Mouse (Mus musculus) thymus, postnatal 4 days (tissue): ENCODE measurements around the gene Slc29a2.
"Not testable (repeated sequence)": the region's sequence is repeated elsewhere in the genome, so short reads cannot be mapped to it uniquely, and the experiment has no call there.

Source experiments
- DNase-seq: peaks from one replicate; pipeline ENCODE4 v3.0.0; 2021

Slc29a2 gene

DNA sequence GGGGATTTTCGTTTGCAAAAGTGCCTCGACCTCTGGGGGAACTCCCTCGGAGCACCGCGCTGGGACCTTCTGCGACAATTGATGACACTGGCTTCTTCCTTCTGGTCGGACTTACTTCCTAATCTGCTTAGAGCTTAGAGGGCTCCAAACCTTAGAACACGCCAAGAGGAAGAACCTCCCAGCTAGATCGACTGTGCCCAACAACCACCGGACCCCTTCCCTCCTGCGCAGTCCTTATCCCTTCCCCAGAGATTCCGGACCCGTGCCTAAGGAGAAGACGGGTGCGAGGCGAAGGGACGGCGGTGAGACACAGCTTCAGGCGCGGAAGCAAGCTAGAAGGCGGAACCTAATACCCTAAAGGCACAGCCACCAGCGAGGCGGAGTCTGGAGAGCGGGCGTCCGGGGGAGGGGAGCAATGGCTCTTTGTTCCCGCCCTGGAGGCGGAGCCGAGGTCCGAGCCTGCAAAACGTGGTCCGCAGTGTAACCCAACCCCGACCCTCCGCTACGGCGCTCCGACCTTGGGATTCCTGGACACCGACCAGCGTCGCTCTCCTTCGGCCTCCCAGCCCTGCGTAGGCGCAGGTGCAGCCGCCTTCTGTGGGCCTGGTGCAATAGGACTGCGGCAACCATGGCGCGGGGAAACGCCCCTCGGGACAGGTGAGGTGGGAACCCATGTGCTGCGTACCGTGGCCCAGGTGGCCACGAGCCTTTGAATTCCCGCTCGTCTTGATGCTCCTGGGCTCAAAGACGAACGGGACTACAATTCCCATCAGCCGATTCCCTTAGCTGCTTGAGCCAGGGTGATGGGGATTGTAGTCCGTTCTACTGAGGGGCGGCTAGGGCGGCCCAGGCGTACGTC is at the start of gene Slc29a2:
Slc29a2 (plus strand) TSS at position 240 of the 859 bp plus-strand sequence.
- peak; percentile 88 for DNase-seq

DNA sequence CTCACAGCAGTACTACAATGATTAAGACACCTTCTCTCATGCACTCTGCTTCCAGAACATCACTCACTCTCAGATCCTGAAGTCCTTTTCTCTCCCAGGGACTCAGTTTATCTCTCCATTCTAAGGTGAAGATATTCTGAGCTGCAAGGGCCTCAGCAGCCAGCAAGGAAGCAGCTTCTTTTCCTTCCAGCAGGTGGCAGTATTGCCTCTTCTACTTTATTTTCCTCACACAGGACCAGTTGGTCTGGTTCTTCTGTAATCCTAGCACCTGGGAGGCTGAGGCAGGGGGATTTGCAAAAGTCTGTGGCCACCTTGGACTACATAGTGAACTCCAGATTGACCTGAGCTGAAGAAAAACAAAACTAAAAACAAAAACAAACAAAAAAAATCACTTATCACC is 41.9 kb upstream of the Slc29a2 start:
- peak; percentile 36 for DNase-seq

DNA sequence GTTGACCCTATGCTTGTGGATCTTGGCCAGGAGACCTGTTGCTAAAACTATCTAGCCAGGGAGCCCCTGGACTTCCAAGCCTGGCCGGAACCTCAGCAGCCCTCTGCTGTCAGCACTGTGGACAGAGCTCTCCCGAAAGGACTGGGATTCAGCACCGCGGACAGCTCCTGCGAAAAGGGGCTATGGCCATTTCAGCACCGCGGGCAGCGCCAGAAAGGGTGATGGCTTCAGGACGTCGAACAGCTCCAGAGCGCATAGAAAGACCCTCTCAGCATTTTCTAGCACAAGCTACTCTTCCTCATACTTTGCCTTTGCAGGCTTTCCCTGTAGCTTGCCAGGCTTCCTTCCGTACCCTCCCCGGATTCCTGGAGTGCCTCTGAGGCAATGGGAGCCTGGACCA is 34.6 kb upstream of the Slc29a2 start:
- peak; percentile 99 for DNase-seq

DNA sequence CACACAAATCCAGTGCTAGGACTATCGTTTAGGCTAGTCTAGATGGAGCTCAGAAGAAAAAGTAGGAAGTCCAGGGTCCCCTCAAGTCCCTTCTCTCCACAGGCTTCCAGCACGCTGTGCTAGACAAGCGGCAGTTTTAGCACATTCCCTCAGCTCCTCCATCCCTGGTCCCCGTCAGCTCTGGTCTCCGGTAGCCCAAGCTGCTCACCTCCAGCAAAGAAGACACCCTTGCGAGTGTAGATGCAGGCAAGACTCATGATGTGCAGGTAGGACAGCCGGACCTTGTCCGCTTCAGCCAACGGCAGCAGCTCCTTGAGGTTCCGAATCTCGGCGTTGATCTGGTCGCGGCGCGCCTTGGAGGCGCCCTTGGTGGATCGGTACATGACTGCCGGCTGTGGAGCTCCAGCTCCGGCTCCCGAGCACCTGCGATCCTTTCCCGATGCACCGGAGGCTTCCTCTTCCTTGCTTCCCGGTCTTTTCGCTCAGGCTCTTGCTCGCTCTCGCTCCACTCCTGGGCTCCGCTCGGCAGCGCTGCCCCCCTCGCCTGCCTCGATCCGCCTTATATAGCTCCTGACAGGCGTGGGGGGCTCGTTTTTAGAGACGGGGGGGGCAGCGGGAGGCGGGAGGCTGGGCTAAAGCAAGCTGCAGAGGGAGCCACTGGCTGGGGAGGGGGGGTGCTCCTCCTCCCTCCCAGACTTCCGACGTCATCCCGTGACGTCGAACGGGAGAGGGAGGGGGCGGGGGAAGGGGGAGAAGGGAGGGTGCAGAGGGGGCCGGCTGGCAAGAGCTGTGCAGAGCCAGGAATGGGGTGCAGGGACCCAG is 34.0 kb upstream of the Slc29a2 start:
- no peak for DNase-seq

DNA sequence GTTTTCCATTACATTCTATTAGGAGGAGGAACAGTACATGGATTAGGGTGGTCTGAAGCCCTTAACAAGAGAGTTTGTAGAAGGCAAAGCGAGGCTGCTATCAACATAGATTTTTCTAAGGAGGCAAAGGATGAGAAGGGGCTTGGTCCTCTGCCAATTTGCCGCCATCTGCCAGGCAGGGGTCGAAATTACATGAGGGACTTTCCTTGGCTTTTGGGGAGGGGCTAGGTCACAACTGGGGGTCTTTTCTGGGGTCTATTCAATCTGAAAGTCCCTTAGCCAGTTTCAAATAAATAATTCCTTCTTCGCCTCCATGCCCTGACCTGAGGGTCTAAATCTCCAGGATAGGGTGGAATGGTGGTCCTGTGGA is 33.4 kb upstream of the Slc29a2 start, which contains the start of gene Npas4:
Npas4 (minus strand) TSS at position 61 of the 370 bp plus-strand sequence.
- DNase-seq = no peak

DNA sequence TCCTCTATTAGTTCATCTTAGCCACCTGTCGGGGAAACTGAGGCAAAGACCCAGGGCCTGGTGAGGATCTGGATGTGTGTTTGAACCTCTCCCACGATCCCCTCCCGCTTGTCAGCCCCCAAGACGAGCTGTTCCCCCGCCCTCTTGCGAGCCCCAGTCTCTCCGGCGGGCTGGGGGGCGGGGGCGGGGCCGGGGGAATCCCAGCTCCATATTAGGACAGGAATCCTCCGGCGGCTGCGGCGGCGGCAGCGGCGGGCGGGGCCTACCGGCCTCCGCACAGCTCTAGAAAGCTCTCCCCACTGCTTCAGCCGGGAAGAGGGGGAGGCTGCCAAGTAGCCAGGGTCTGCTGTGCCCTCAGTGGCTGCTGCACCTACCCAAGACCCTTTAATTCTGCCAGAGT is 32.9 kb upstream of the Slc29a2 start:
- no peak for DNase-seq

DNA sequence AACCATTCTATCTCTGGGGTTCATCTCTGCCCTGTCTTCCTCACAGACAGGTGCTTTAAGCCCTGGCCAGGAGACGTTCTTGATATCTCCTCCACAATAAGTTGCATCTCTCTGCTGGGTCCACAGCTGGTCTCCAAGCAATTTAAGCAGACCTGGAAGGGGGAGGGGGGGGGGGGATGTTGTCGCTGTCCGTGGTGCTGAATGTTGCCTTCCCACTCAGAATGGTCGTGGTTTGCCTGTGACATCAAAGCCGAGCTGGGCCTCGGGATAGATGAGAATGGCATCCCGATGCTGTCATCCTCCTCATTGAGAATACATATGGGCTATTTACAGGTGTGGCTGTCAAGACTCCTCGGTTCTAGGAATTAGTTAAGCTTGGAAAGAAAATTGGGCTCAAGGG is 31.3 kb upstream of the Slc29a2 start:
- peak; percentile 49 for DNase-seq

DNA sequence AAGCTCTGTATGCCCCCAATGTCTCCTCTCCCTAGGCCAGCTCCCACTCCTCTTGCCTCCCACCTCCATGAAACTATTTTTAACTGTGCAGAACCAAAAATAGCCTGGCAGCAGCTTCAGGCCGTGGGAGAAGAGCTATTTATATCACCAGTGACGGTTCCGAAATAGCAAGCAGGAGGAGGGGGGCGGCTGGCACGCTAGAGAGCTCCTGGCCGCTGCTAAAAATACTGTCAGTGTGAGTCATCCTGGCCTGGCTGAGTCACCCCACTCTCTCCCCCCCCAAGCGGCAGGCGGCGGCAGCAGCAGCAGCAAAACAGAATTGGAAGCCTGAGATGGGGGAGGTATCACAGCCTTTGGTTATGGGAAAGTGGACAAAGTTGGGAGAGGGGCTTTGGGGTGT is 30.8 kb upstream of the Slc29a2 start:
- DNase-seq = peak; percentile 38

DNA sequence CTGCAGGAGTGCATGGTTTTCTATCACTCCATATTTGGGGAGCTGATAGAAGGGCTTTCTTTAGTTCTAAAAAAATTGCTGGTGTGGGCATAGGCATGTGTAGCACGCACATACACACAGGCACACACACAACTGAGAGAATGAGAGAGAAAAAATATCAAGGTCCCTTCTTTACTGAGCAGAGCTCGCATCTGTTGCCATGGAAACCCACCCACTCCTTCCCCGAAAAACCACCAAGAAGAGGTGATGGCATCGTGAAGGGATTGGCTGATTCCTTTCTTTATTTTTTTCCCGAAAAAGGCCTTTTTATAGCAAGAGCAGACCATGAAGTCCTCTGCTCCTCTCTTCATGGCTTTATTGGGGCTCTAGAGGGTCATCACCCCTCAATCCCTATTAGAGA is 29.6 kb upstream of the Slc29a2 start:
- DNase-seq = peak; percentile 25

DNA sequence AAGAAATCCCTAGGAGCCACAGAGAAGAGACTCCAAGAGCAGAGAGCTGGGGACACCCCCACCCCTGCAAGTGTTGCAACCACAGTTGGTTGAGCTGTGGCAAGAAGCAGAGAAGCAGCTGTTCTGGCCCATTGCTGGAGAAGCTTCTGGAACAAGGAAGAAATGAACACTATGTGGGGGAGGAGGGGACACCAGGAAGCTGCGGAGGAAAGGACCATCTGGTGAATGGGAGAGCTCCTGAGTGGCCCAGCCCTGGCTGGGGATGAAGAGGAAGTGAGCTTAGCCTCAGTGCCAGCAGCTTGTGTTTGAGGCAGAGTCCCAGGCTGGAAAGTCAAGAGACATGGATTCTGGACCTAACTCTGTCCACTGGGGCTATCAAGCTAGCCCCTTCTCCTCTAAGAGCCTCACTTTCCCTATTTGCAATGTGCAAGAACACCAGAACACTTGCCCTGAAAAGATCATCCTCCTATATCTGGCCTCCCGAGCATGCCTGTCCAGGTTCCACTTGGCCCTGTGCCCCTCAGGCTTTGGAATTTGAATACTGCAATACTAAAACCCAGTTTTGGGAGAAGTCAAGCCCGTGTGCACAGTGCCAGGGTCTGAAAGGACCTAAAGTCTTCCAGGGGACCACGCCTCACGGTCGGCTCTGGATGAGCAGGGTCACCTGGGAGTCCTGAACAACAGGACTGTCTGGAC is 24.1 kb upstream of the Slc29a2 start:
- DNase-seq = no peak

DNA sequence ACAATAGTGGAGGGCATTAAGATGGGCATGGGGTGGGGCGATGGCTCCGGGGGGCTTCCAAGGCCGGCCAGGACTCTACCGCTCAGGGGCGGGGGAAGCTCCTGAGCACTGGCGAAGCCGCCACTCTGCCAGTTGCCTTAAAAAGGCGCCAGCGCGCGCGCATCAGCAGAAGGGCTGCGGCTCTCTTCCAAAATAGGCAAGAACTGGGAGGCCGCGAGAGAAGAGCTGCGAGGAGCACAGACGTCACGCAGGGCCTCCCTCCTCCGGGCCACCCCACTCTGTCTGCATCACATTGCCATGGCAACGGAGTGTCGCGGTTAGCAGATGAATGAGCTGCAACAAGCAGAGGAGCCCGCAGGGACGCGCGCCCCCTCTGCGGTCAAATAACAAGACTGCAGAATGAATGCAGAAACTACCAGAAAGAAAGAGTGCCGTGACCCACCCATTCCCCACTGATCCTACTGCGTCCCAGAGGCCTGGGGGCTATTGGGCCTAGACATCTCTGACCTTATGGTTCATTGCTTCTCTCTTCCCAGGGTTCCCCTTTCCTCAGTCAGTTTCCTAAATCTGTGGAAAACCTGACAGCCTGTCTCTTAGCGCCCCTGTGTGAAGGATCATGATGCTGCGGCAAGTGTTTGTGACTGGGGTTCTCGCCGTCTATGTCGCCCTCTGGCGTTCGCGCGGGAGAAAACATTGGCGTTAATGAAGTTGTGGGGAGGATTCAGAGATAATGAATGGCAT is 21.8 kb upstream of the Slc29a2 start:
- DNase-seq = peak; percentile 88

DNA sequence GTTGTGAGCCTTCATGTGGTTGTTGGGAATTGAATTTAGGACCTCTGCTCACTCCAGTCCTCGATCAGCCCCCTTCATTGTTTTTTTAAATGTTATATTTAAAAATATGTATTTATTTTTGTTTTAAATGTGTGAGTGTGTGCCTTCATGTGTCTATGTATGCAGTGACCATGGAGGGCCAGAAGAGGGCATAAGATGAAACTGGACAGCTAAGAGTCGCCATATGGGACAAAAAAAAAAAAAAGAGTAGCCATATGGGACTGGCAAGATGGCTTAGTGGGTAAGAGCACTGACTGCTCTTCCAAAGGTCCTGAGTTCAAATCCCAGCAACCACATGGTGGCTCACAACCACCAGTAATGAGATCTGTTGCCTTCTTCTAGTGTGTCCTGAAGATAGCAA is 20.0 kb upstream of the Slc29a2 start:
- DNase-seq = not testable (repeated sequence)

DNA sequence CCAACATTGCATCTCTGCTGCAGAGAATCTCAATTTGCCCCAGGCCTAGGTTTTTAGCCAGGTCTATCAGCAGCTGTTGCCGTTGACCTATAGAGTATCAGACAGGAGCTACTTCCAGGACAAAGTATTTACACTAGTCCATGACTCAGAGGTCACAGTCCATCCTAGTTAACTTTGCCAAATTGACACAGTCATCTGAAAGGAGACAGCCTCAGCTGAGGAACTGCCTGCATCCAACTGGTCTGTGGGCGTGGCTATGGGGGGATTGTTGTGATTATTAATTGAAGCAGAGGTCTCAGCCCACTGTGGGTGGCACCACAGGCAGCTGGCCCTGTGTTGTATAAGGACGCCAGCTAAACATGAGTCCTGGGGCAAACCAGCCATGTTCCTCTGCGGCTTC is 18.7 kb upstream of the Slc29a2 start:
- DNase-seq = no peak

DNA sequence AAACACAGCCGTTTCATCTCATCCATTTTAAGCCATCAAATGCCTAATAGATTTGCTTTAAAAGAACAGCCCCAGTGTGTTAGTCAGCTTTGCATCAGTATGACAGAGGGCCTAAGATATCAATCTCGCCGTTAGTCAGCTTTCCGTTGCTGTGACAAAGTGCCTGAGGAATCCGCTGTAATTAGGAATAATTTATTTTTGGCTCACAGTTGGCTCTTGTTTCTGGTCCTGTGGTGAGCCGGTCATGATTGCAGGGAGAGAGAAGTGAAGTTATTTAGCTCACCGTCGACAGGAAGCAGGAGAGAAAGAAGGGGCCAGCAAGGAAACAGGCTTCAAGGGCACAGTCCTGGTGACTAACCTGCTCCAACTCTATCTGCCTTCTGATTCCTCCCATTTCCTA is 10.5 kb upstream of the Slc29a2 start:
- no peak for DNase-seq

DNA sequence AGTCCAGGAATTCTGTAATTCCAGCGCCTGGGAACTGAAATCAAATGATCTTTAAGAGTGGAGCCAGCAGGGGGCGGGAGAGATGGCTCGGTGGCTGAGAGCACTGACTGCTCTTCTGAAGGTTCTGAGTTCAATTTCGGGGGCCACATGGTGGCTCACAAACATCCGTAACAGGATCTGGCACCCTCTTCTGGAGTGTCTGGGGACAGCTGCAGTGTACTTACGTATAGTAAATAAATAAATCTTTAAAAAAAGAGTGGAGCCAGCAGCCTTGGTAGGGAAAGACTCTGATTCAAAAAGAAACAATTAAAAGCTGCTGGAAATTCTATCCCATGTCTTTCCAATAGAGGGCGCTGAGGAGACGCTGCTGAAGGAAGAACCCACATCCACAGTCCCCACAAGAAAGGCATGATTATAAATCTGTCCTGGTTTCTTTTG is 8.7 kb upstream of the Slc29a2 start:
- peak; percentile 44 for DNase-seq

DNA sequence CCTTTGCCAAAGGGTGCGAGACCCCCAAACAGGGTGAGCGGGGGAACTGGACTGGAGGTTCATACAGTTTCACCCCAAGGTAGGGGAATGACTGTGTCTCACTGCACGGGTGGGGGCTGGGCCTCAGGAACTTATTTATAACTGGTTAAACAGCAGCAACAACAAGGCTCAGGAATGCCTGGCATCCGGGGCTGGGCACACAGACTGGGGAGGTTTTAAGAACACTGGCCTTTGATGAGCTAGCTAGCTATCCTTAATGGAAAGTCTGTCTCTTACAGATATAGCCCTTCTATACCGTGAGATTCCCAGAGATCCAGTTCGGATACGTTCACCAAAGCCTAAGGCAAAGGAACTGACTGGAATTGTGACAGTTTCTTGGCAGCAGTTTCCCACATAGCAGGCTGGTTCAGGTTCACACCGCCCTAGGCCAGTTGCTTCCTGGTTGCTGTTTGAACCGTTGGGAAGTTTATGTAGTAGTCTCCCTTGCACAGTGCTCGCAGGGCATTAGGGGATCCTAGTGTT is 7.4 kb upstream of the Slc29a2 start:
- no peak for DNase-seq

DNA sequence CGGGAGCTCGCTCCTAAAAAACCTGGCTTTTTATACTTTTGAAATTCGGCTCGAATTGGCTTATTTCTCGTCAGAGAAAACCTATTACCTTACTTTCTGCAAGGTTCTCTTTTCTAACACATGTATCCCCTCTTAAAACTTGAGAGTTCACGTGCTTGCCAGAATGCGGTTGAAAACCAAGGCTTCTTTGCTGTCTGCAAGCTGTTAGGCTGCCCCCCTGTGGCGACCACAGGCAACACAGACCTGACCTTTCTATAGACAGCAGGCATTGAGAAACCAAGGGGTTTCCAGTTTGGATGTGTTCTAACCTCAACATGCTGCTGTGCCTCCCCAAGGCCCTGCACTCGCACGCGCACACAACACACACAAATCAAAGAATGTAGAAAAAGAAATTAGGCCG is 6.9 kb upstream of the Slc29a2 start:
- DNase-seq = peak; percentile 91

DNA sequence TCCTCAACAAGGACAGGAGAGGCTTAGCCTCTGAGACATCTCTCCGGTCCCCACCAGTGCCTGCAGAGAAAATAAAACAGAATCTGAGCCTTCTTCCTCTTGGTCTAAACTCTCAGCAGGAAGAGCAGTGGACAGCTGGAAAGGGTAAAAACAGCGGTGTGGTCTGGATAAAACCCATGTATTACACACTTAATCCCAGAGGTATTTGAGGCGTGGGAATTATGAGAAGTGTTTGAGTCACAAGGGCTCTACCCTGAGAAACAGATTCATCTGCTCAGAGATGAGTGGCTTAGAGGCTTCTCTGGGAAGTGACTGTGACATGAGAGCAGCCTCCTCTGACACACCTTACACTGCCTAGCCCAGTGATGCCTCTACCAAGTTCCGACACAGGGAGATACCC is 6.0 kb upstream of the Slc29a2 start:
- no peak for DNase-seq

DNA sequence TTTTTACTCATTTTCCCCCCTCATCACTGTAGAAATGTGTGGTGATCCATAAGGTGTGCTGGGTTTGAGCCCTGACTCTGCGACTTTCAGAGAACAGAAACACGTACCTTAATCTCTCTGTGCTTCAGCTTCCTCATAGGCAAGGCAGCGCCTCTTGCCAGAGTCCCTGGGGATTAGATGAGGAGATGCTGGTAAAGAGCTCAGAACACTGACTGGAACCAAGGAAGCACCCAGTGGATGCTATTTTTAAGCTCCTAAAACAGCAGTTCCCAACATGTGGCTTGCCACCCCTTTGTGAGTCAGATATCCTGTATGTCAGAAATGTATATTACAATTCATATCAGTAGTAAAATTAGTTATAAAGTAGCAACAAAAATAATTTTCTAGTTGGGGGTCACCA is 5.5 kb upstream of the Slc29a2 start:
- no peak for DNase-seq

DNA sequence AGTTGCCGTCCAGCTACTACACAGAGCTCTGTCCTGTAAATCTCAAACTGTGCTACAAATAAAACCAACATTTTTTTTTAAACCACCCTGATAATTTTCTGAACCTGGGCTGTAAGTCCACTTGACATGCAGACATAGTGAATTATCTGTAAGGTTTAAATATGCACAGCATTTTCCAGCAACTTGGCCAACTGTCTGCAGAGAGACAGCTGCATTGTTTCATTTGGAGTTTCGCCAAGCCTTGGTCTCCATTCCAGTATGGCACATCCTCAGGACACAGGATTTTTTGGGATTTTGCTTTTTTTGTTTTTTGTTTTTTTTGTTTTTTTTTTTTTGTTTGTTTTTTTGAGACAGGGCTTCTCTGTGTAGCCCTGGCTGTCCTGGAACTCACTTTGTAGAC is 2.2 kb upstream of the Slc29a2 start:
- no peak for DNase-seq

DNA sequence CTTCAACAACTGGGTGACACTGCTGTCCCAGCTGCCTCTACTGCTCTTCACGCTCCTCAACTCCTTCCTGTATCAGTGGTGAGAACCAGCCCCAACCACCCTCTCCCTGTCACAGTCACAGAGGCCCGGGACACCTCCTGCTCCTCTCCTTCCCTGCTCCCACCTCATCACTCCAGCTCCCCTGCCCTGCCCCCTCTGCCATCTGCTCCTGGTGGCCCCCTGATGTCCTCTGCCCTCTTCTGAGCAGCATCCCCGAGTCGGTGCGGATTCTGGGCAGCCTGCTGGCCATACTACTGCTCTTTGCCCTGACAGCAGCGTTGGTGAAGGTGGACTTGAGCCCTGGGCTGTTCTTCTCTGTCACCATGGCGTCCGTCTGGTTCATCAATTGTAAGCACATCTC is 2.5 kb downstream of the Slc29a2 start:
- DNase-seq = no peak

DNA sequence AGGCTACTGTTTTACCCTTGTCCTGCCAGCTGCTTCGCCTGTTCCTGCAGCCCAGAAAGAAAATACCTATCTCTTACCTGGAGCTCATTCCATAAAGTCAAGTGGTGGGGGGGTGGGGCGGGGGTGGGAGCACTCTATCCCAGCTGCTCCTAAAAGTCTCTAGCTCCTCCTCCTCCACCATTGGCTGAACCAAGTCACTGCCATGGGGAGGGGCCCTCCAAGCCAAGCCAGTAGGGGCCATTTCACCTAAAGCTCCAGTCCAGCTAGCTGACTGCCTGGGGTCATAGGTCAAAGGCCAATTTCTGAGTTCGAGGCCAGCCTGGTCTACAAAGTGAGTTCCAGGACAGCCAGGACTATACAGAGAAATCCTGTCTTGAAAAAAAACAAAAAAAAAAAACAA is 9.0 kb downstream of the Slc29a2 start:
- no peak for DNase-seq
